Mouse (Mus musculus) ES-E14 (cell line): ENCODE results near the gene Aqp11.

Experiments used
- CHD2 ChIP-seq: IDR thresholded peaks from 2 replicates; pipeline ENCODE4 v1.6.1; 2014; ENCODE audit warnings: mild to moderate bottlenecking, low read depth, low read length, inconsistent platforms
- ZC3H11A ChIP-seq: IDR thresholded peaks from 2 replicates; pipeline ENCODE4 v1.6.1; 2012; ENCODE audit warnings: low read depth, mild to moderate bottlenecking, inconsistent platforms, low read length, borderline replicate concordance
- ZNF384 ChIP-seq: IDR thresholded peaks from 2 replicates; pipeline ENCODE4 v1.6.1; 2012; ENCODE audit warnings: low read depth, low read length, inconsistent platforms

GRCm38 (mm10) chr7:97730427-97730826 lies 7.7 kb downstream of the Aqp11 start:
- TF ChIP-seq CHD2 (no peak), ZC3H11A (no peak), ZNF384 (no peak)
